Mouse (Mus musculus): Measurements from ENCODE around the gene Kalrn. TPM values are rescaled to one million over a fixed set of nuclear protein-coding genes. Genes with fewer than 3 reads are reported as not detected.
"Not testable (repeated sequence)": the region's sequence is repeated elsewhere in the genome, so short reads cannot be mapped to it uniquely, and the experiment has no call there.

Gene Kalrn
- total RNA-seq, 2 experiments from 2014 or later = 448 to 531 TPM

DNA sequence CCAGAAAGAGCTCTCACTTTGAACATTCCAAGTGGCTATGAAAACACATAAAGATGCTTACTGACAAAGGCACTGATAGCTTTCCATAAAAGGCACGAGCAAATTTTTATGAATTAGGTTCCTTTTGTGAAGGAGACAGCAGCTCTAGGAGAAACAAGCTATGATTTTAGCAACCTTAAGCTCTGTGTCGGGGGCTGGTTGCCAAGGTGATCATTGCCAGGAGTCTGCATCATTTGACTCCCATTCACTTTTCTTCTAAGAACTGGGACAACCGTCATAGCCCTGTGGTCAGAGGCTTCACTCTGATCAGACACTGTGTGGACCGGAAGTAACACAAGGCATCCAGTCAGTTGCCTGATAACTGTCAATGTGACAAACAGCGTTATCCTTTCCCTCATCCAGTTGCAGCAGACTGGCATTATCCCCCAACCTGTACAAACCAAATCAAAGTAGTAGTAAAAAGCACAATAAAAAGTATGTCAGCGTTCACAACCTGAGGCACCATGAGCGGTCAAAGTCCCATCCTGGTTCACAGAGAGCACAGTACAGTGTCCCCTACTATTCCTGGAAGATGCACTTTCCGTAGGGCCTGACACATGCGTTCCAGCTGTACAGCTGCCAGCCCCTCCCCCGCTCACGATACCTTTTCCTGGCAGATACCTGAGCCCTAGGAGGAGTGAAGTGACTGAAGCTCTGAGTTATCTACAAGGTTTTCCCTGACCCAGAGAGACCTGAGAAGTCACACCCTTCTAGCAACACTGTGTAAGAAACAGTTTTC is 253.1 kb downstream of the Kalrn start:
- DNase-seq (ENCODE audit: low spot score in 2 of 2) = peak in 1 of 2 experiments; percentile 51

DNA sequence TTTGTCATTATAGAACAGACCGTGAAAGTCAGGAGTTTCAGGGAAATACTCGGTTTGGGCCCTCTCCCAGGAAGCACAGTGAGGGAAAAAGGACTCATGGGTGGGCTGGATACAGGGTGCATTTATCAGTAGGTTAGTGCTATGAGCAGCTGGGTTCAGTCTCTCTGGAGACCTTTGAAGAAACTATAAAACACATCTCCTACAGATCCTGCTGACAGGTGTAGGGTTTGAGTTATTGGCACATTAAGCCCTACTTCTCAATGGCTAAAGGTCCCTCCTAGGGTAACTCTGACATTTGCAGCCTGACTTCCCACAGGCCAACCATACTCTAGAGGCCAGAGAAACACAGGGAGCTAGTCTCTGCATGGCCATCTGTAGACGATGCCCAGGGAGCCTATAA is 256.2 kb downstream of the Kalrn start:
- no peak for DNase-seq (ENCODE audit: low spot score in 2 of 2)

DNA sequence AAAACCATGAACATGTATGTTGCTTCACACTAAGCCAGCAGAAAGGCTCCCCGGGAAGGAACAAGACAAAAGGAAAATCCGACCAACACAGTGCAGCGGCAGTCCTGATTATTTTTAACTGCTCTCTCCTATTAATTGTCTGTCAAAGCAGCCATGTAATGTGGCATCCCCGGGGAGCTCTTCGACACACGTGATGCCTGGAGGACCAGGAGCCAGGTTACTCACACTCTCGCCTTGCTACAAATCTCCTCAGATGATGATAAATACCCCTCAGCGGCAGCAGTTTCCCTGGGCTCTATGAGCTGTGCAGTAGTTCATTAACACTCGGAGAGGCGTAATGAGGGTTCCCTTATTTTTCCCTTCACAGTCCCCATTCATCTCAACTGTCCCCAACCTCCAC is 257.1 kb downstream of the Kalrn start:
- DNase-seq (ENCODE audit: low spot score in 2 of 2) = no peak

DNA sequence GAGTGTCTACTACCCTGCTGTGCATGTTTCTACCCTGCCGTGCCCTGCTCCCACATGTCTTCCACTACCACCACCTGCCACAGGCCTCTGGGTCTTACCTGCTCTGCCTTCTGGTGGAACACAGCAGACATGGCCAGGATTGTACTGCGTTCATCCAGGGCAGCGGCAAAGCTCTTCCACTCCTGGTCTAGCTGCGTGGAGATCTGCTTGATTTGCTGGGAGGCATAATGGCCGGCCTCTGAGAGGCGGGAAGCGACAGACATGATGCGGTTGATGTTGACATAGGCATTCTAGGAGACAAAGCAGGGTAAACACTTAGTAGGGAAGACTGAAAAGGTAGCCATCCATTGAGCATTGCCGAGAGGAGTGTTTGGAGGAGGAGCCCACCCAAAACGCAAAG is 259.3 kb downstream of the Kalrn start:
- no peak for DNase-seq (ENCODE audit: low spot score in 2 of 2)

DNA sequence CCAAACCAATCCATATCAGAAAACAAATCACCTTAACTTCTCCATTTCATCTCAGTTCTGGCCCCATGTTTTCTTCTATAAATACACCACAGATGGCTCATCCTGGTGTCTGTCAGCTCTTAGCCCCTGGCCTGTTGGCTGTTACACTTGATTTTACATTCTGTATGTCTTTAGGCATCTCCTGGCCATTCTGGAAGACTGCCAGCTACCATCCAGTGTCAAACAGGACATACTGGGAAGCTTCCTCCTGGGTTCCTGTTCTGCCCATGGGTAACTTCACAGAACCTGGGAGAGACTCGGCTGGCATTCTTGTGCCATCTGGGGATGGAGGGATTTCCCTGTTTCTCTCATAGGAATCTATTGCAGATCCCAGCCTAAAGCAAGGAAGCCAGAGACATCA is 261.8 kb downstream of the Kalrn start:
- no peak for DNase-seq (ENCODE audit: low spot score in 2 of 2)

DNA sequence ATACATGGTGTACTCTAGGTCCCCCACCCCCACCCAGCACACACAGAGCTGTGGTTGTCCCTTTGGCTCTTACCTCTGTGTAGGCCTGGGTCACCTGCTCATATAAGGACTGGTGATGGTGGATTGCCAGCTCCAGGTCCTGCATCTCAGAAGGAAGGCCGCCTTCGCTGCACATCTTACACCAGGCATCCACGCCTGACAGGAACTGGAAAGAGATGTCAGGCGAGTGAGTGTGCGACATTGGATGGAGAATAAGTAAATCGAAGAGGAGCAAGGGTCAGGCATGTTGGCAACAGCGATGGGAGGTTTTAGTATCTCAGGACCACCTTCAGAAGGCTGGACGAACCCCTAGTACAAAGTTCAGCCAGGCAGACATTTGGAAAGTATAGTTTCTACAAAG is 263.0 kb downstream of the Kalrn start:
- no peak for DNase-seq (ENCODE audit: low spot score in 2 of 2)

DNA sequence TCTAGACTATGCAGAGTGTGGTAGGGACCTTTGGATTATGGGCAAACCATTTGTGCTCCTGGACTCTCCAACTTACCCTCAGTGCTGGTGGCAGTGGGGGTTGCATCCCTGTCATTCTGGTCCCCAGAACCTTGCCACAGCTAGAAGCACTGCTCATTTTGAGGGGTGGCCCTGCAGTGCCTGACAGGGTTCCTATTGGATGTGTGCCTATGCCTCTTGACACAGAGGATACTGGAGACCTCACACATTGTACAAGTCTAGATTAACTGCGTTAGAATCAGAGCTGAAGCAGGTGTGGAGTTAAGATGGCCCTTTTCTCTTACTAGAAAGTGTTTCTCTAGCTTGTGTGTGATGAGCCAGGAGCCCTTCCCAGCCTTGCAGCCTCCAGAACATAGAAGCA is 265.0 kb downstream of the Kalrn start:
- no peak for DNase-seq (ENCODE audit: low spot score in 2 of 2)

DNA sequence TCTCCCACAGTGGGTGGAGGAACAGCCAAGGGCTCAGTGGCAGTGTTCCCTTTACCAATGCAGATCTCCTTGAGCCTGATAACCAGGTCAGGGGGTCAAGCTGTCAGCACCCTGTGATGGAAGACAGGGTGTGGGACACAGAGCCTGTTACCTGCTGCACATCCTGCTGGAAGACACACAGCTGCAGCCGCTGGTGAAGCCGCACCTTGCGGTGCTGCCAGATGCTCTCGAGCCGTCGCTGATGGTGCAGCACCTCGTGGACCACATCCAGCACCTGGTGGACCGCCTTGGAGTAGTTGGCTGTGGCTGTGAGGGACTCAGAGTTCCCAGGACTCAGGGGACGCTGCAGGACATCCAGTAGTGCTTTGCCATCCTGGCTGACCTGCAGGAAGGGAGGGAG is 265.9 kb downstream of the Kalrn start:
- no peak for DNase-seq (ENCODE audit: low spot score in 2 of 2)

DNA sequence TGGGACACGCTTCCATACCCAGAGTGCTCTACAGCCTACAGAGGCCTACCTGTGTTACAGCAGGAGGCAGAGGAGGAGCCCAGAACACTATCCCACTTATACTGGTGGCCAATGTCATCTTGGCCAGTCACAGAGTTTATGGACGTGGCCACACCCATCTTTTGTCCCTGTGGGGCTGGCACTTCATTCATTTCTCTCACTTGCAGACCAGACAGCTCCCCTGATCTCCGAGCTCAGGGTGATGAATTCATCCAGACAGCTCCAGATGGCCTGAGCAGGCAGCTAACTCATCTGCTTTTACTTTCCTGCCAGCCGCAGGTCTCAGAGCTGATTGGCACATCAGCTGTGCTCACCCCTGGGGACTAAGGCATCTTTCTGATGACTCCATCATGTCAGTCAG is 267.7 kb downstream of the Kalrn start:
- no peak for DNase-seq (ENCODE audit: low spot score in 2 of 2)

DNA sequence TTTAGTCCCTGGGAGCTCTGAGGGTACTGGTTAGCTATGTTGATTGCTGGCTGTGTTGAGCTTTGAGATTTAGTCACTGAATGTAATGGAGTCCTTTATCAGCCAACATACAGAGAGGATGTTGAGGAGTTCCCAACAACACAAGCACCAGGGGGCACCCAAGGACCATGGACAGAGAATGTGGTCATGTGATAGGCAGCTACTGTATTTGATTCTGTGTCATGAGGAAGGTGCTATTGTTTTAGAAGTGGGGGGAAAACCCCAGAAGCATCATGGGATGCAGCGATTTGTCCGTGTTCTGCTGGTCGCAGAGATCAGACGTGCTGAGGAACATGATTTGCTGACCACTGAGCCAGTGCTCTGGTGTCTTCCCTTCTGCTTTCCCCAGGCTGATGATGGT is 269.5 kb downstream of the Kalrn start:
- DNase-seq (ENCODE audit: low spot score in 2 of 2) = not testable (repeated sequence)

DNA sequence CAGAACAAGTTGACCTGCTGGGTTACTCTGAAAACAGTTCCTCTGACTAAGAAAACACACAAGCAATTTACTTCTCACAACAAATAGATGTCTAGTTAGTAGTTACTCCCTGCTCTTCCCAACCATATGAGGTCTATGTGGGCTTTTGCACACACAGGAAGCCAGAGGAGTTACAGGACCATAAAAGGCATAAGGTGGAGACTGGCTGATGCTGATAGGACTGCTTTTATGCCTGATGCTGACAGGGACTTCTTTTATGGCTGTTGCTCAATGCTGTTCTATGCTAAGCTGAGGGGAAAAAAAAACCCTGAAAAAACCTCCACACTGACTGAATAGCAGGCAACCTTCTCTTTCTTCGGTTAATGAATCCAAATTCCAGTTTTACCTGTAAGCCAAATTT is 270.8 kb downstream of the Kalrn start:
- DNase-seq (ENCODE audit: low spot score in 2 of 2) = no peak

DNA sequence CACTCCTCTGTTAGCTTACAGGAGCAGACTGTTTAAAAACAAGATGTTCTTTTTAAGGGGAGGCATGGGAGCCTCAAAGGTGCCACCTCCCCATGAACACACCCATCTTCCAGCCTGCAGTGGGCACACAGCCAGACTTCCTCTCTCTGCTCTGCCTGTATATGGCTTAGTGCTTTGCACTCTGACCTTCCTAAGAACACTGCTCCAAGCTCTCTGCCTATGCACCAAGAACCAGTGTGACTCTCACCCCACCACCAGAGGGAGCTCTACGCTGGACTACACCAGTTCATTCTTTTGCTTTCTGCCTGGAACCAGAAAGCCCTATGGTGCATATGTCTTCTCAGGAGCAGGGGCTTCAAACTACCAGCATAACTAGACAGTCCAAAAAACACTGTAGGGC is 271.3 kb downstream of the Kalrn start:
- DNase-seq (ENCODE audit: low spot score in 2 of 2) = peak in 1 of 2 experiments; percentile 38

DNA sequence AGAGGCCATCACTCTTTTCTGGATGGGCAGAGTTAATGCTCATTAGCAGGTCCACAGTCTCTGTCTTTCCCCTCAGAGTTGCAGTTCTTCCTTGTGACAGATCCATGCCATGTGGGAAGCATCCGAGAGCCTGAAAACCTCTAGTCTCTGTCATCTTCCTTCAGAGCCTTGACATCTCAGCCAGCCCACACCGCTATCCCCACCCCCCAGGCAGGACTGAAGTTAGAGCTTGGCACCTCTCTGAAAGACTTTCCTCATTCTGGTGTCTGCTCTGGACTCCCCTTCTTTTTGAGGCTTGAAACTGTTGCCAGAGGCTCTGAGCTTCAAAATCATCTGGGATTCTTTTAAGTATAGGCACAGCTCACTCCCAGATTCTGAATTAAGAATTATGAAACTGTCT is 274.1 kb downstream of the Kalrn start:
- no peak for DNase-seq (ENCODE audit: low spot score in 2 of 2)

DNA sequence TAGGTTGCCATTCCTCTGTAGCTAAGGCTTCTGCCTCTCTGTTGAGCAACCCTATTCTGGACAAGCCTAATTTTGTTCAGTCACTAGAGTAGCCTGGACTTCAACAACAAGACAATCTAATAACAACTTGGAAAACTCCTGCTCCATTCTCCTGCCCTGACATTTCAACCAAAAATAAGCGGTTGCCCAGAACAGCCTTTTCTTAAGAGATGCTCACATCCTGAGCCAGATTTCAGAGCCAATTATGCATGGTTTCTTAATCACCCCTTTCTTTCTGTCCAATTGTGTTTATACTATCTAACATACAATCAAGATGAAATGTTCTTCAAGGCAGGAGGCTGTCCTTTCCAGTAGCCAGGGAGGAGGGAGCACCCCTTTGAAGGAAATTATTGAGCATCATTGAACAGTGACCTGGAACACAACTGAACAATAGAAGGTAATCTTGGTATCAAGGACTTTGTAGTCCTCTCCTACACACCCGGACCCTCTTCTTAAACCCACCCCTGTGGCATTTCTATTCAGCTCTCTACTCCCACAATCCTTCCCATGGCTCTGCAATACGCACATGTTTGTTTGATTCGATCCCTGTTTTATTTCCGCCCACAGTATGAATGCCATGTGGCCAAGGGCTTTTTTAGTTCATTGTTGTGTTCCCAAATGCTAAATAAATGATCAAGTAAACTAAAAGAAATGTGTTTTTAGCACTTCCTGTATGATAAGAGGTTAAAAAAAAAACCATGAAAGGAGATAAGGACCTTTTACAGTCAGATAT is 275.2 kb downstream of the Kalrn start:
- no peak for DNase-seq (ENCODE audit: low spot score in 2 of 2)

DNA sequence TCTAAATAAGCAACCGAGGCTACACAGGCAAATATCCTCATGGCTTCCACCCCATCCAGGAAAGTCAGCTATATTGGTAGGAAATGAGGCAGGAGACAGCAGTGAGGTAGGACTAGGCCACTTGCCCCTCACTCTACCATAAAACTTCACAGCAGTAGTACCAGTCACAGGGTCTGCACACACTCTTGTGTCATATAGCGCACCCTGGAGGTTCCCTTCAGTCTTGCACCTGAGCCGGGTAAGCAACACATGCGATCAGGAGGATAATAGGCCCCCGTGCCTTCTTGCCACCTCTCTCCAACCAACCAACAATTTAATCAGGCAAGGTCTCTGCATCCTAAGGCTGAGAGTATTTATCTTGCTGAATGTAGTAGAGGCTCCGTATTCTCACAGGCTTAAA is 278.8 kb downstream of the Kalrn start:
- peak in 1 of 2 experiments; percentile 44 for DNase-seq (ENCODE audit: low spot score in 2 of 2)

DNA sequence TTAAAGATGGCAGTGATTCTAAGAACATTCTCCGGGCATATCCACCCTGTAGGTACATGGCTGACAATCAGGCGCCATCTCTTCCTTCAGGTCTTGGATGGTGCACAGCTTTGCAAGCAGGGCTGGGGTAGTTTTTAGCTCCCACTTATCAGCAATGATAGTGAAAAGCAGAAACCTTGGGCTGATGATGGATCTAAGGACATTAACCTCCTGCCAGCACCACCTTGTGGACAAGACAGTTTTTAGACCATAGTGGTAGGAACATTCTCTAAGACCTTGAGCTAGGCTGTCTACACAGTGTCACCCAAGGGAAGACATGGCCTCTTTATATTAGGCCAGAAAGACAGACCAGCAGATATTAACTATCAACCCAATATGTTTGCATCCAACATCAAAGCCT is 279.7 kb downstream of the Kalrn start:
- DNase-seq (ENCODE audit: low spot score in 2 of 2) = no peak

DNA sequence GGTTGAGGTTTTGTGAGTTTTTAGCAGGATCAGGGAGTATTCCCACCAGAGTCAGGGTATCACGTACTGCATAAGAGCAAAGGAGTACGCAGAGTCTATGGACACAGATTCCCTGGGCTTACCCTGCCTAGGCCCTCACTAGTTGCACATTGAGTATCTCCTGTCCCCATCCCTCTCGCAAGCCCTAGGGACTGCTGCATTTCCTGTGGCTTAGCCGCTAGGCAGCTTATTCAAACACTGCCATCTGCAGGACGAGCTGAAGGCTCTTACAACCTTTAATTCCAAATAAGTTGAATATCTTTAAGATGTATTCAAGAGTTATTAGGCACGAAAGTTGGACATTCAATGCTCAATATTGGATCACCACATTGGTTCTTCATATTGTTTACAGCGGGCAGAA is 283.7 kb downstream of the Kalrn start:
- DNase-seq (ENCODE audit: low spot score in 2 of 2) = no peak

DNA sequence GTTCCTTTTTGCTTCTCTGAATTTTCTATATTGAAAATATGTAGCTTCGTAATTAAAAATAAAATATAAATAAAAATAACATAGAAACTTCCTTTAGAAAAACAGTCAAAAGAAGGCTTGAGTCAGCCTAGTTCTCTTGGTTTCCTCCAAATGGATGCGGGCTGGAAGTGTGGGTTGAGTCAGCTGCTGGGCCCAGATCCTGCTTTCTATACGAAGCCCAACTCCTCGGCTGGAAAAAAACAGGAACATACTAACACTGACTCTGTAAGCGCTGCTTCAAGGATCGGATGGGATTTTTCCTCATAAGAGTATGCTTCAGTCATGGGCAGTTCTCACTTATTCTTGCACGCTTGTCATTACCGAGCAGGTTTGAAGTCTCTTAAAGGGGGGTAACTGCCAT is 291.3 kb downstream of the Kalrn start:
- no peak for DNase-seq (ENCODE audit: low spot score in 2 of 2)

DNA sequence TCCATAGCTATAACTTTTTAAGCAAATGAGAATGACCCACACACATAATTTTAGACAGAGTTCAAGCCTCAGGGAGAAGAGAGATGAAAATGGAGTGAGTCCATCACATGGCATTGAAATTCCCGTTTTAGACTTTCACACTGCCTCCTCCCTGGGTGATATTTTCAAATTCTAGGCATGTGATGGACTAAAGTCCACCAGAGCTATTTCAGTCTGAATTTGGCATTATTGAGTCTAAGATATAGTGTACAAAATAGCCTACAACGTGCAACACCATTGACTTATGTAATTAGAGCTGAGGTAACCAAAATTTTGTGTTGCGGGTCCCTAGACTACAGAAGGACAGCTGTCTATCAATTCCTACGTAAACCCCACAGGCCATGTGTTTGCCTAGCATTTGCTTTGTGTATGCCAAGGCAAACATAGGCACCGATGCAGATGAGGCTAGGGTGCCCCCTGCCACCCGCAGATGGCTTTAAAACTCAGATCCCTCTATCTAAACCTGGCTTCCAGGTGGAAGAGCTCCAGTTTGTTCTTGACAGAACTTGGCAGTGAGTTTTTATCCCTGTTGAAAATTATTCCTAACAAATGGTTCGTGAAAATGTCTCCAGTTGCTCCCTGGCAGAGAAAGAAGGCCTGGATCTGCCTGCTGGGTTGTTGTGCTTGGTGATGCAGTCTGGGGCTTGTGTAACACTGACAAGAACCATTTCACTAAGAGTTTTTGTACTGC is 293.5 kb downstream of the Kalrn start:
- peak in 1 of 2 experiments; percentile 44 for DNase-seq (ENCODE audit: low spot score in 2 of 2)

DNA sequence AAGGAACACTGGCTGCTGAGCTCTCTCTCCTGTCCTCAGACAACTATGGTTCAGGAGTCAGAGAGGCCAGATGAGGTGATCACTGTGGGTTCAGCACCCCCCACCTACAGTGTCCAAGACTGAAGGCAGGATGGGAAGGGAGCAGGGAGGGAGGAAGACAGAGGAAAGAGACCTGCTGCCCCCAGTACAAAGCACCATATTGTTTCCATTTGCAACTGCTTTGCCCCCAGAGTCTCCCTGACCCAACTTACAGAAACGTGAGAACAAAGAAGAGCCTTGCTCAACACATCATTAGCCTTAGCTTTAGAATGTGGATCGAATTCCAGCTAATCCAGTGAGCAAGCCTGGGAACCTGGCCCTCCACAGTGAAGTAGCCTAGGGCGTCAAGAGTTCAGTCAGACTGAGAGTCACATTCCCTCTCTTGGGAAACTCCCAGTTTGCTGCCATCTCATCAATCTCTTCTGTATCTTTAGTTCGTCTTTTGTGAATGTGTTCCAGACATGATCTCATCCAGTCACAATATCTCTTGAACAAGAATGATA is 295.0 kb downstream of the Kalrn start:
- no peak for DNase-seq (ENCODE audit: low spot score in 2 of 2)

DNA sequence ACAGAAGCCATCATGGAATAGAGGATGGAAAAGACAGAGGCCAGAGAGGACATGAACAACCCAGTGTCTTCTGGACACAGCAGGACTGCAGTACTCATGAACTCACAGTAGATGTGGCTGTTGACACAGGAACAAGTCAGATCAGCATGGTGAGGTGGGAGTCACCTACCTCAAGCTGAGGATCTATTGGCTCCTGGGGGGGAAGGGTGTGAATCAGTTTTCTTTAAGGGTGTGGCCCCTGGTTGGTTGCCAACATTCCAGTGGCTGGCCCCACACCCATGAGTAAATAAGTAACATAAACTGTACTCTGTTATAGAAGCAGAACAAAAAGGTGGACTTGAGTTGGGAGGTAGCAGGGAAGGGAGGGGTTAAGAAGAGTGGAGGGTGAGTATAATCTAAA is 298.7 kb downstream of the Kalrn start:
- DNase-seq (ENCODE audit: low spot score in 2 of 2) = no peak

DNA sequence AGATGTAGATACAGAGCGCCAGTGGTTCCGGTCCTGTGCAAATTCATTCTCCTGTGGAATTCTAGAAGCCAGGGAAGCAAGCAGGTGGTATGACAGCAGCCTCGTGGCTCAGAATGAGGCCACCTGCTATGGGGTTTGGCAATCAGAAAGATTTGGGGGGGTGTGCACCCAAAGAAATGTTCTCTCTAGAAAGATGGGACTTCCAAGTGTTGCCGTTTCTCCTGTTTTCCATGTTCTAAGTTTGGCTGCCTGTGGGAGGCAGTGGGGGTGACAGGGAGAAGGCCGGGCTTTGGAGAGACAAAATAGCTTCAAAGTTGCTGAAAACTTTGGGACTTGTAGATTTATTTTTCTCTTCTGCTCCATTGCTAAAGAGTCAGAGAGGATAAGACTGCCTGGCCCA is 301.9 kb downstream of the Kalrn start:
- peak; percentile 56 to 75 for DNase-seq (ENCODE audit: low spot score in 2 of 2)
